Mouse (Mus musculus) v-Abl transformed pro-B cells (cell line): ENCODE results near the gene Adora1.

ENCODE experiments used
- in situ Hi-C, 2 experiments: fragments of 400-800 bp; cut with MboI; formaldehyde crosslinking; loops; one replicate each; pipeline ENCODE4 v1.15.1; 2025; ENCODE audit not compliant: unreplicated experiment in 2 of 2

Gene Adora1

GRCm38 (mm10) chr1:134217028-134217481 lies 18.2 kb downstream of the Adora1 start:
- in situ Hi-C loops, result no loop called here

- in situ Hi-C loops, result no loop called here
Observed at GRCm38 (mm10) chr1:134216629-134216971, 18.6 kb downstream of the Adora1 start.

GRCm38 (mm10) chr1:134215751-134216628 lies 19.2 kb downstream of the Adora1 start:
- in situ Hi-C loops, result no loop called here

- in situ Hi-C loops, result no loop called here
Observed at GRCm38 (mm10) chr1:134215059-134215458, 20.2 kb downstream of the Adora1 start.

- in situ Hi-C loops, result no loop called here
Observed at GRCm38 (mm10) chr1:134213405-134213804, 21.8 kb downstream of the Adora1 start.

- in situ Hi-C loops, result no loop called here
Observed at GRCm38 (mm10) chr1:134212351-134212750, 22.9 kb downstream of the Adora1 start.

- in situ Hi-C loops, result no loop called here
Observed at GRCm38 (mm10) chr1:134211631-134212030, 23.6 kb downstream of the Adora1 start.

GRCm38 (mm10) chr1:134211043-134211442 lies 24.2 kb downstream of the Adora1 start:
- in situ Hi-C loops, result no loop called here

DNA sequence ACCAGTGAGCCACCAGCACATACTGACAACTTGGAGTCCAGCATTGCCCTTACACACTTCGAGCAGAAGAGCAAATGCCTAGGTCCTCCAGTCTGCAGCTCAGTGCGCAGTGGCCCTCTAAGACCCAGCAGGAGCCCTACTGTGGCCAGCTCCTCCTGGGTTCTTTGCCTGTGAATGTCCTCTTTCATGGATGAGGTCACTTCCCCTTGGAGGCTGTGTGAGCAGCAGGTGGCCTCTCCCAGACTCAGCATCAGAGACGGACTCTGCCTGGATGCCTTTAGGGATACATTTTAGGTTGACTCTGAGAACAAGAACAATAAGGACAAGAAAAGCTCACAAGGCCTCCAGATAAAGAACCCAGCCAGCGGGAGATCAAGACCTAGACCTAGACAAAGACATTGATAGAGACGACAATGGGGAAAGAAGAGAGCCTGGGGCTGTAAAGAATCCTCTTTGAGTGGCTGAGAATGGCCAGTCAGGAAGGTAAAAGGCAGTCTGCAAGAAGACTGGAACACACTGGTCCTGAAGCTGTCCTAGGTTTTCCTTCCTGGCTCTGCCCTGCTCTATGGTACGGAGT lies 25.0 kb downstream of the Adora1 start:
- in situ Hi-C loops, result no loop called here

DNA sequence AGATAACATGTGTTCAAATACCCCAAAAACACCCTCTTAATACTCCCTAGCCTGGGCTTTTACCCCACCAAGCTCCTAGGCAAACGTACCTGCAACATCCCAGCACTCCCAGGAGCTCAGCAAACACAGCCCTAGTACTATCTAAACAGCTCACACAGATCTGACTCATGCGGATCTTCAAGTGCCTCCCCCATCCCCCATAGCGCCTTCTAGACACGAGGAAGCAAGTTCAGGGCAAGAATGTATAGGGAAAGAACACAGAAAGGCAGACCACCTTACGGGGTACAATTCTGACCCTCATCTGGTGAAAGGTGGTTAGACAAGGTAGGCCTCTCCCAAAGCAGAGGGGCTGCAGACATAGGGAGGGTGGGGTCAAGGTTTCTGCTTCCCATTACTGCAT lies 29.1 kb downstream of the Adora1 start:
- in situ Hi-C loops, result no loop called here

GRCm38 (mm10) chr1:134205296-134206018 lies 29.8 kb downstream of the Adora1 start:
- in situ Hi-C loops, result no loop called here

DNA sequence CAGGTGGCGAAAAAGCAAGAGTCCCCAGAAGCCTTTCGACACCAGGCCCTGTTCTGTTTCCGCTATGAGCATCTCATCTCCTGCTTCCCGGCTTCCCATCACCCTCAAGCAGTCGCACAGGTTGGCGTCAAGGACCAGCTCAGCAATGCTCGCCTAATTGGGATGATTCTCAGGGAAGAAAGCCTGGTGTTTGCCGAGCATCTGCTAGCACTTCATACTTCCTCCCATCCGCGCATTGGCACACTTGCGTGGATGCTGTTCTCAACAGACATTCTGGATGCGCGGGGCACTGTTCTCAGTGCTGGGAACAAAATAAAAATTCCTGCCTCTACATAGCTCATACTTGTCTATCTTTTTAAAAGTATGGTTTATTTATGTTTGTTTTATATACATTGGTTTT lies 31.0 kb downstream of the Adora1 start:
- in situ Hi-C loops, result loop anchor here in 1 of 2 experiments (5.0 kb wide), 1 partner anchor 52 kb away; no protein-coding TSS in a partner anchor

DNA sequence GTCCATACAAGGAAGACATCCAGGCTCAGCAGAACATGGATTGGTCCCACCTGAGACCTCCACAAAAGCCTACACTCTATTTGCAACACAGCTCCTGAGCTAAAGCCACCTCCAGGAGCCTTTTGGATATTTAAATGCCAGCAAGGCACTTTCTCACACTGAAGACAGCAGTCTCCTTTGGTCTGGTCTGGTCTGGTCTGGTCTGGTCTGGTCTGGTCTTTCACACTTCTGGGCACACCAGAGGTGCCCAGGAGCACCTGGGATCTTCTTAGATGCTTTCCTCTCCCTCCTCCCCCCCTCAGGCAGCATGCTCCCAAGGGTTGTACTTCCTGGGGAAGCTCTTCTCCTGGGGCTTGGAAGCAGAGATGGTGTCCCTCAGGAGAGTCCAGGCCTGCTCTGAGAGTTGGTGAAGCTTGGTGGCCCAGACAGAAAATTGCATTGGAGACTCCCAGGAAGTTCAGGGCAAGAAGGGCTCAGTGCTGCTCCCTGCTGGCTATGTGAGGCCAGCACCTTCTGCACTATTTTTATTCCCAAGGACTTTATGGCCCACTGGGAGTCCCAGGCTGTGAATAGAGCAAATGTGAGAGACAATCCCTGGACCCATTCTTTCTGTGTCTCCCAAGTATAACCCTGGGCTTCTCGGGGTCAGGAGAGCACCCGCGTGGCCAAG lies 33.3 kb downstream of the Adora1 start:
- in situ Hi-C loops, result loop anchor here in 1 of 2 experiments (5.0 kb wide), 1 partner anchor 50 kb away; no protein-coding TSS in a partner anchor

- in situ Hi-C loops, result loop anchor here in 1 of 2 experiments (5.0 kb wide), 1 partner anchor 49 kb away; no protein-coding TSS in a partner anchor
Observed at GRCm38 (mm10) chr1:134200998-134201686, 34.1 kb downstream of the Adora1 start.

DNA sequence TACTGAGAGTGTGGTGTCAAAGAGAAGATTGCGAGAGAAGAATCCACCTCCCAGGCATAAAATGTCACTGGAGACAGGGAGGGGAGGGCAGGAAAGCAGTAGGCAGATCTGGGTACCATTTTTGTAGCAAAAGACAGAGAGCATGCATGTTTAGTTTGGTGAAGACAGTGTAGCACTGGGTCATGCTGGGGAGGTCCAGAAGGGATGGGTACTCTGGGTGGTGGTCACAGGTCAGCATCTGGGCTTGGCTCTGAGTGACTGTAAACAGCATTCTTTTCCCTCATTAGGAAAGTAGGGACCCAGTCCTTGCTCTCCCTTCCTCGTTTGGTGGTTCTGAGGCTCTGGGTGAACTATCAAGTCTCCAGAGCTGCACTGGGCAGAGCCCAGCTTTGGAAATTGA lies 34.8 kb downstream of the Adora1 start:
- in situ Hi-C loops, result loop anchor here in 1 of 2 experiments (5.0 kb wide), 1 partner anchor 48 kb away; no protein-coding TSS in a partner anchor

- in situ Hi-C loops, result loop anchor here in 1 of 2 experiments (10.0 kb wide), 1 partner anchor 106 kb away; no protein-coding TSS in a partner anchor
Observed at GRCm38 (mm10) chr1:134198197-134198995, 36.8 kb downstream of the Adora1 start.

GRCm38 (mm10) chr1:134197325-134197982 lies 37.8 kb downstream of the Adora1 start:
- in situ Hi-C loops, result loop anchor here in 1 of 2 experiments (10.0 kb wide), 1 partner anchor 107 kb away; no protein-coding TSS in a partner anchor

- in situ Hi-C loops, result loop anchor here in 1 of 2 experiments (10.0 kb wide), 1 partner anchor 108 kb away; no protein-coding TSS in a partner anchor
Observed at GRCm38 (mm10) chr1:134196386-134196785, 38.8 kb downstream of the Adora1 start.
